9 mouse cellular contexts compared by ENCODE assay signal in the genomic region with DNA sequence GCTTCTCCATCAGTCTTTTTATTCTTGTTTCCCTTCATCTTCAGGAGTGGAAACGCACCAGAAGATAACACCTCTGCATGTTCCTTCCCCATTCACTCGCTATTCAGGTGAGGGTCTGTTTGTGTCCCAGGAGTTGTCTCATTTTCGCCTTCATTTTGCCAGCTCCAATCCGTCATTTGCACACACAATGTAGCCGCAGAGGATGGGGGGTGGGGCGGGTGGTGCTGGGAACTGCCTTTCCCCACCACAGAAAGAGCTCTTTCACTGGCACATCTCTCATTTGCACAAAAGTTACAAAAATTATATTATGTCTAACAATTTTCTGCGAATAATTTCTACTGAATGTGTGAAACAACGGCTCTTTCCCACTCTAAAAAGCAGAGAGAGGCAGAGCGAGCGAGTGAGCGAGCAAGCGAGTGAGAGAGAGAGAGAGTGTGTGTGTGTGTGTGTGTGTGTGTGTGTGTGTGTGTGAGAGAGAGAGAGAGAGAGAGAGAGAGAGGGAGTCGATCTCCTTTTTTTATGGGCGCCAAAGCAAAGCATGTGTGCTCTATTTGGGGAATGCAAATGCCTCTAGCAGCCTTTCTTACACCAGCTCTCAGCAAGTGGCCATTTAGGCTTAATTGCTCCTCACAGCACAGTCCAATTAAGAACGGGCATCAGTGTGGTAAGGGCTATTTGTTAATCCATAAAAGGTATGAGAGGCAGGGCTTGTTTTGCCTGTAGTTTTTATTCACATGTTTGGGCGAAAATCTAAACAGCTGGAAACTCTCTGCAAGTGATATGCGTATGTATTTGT.
DNase-seq lines count a peak whose midpoint lies in the region; ATAC-seq and TF ChIP-seq lines count a peak whose summit lies in the region.
"Had no signal": no experiment of that assay in that cellular context is flagged by ENCODE, and none has a peak within 500 bp of the region (broad histone marks: within the 10 kb centered on the region; RNA-seq: fewer than 3 reads in every experiment).

No protein-coding gene starts in this region.

- H3K4me1 ChIP-seq in heart, postnatal 0 days (ENCODE audit: control insufficient read depth, insufficient read depth), result no peaks in the 10 kb centered on the region
- no peaks in the 10 kb centered on the region for H3K4me1 ChIP-seq in heart, adult 2 months (ENCODE audit: control insufficient read depth, insufficient read depth, low read length)
- peaks cover 5% of the 10 kb centered on the region; the same call in 1 of the 2 replicates for H3K4me1 ChIP-seq in cortical plate, adult 2 months (ENCODE audit: control insufficient read depth, insufficient read depth, low read length)
- H3K4me1 ChIP-seq in forebrain, embryonic 16.5 days (replicated peaks; ENCODE audit: control insufficient read depth, insufficient read depth, low read length), result peaks cover 12% of the 10 kb centered on the region
- H3K4me1 ChIP-seq in midbrain, embryonic 13.5 days (replicated peaks), result peaks cover 18% of the 10 kb centered on the region
- H3K4me1 ChIP-seq in liver, embryonic 11.5 days (replicated peaks; ENCODE audit: control insufficient read depth, insufficient read depth, low read length), result no peaks in the 10 kb centered on the region

- H3K27ac ChIP-seq in heart, postnatal 0 days (ENCODE audit: low read depth), result no peak overlapping the region
- no peak overlapping the region for H3K27ac ChIP-seq in heart, adult 2 months
- peak overlapping the region; percentile 66; the same call in 1 of the 2 replicates for H3K27ac ChIP-seq in cortical plate, adult 2 months (ENCODE audit: insufficient read depth, low read length)
- H3K27ac ChIP-seq in forebrain, embryonic 16.5 days (ENCODE audit: low read length), result no peak overlapping the region
- no peak overlapping the region for H3K27ac ChIP-seq in midbrain, embryonic 13.5 days
- H3K27ac ChIP-seq in liver, embryonic 11.5 days (ENCODE audit: low read depth, low read length), result no peak overlapping the region

- no peak for TF ChIP-seq EP300 in heart, postnatal 0 days (IDR thresholded peaks at IDR 0.05; ENCODE audit: low read depth)
- no peak for TF ChIP-seq EP300 in heart, adult 2 months (IDR thresholded peaks at IDR 0.05; ENCODE audit: insufficient read depth, low read depth, low read length)

- H3K27me3 ChIP-seq in heart, postnatal 0 days (ENCODE audit: control insufficient read depth, insufficient read depth, low read length), result no peaks in the 10 kb centered on the region
- no peaks in the 10 kb centered on the region; the same call in 1 of the 2 replicates for H3K27me3 ChIP-seq in heart, adult 2 months (ENCODE audit: control insufficient read depth, insufficient read depth, low read length)
- no peaks in the 10 kb centered on the region for H3K27me3 ChIP-seq in forebrain, embryonic 16.5 days (replicated peaks; ENCODE audit: control insufficient read depth, insufficient read depth, low read length)
- H3K27me3 ChIP-seq in midbrain, embryonic 13.5 days, result no peaks in the 10 kb centered on the region
- no peaks in the 10 kb centered on the region for H3K27me3 ChIP-seq in liver, embryonic 11.5 days (replicated peaks; ENCODE audit: control insufficient read depth, insufficient read depth, low read length)

- no peaks in the 10 kb centered on the region for H3K36me3 ChIP-seq in heart, postnatal 0 days (replicated peaks; ENCODE audit: control insufficient read depth, insufficient read depth, low read length)
- H3K36me3 ChIP-seq in heart, adult 2 months (ENCODE audit: control insufficient read depth, insufficient read depth, low read length), result no peaks in the 10 kb centered on the region
- no peaks in the 10 kb centered on the region for H3K36me3 ChIP-seq in forebrain, embryonic 16.5 days (ENCODE audit: control insufficient read depth, insufficient read depth)
- H3K36me3 ChIP-seq in midbrain, embryonic 13.5 days, result no peaks in the 10 kb centered on the region
- H3K36me3 ChIP-seq in liver, embryonic 11.5 days (ENCODE audit: control insufficient read depth, insufficient read depth, low read length), result no peaks in the 10 kb centered on the region

- H3K4me3 ChIP-seq in heart, postnatal 0 days (ENCODE audit: low read depth, low read length), result 0 out of 2 replicates have a peak overlapping the region, but pooled peaks have one; percentile 10
- H3K4me3 ChIP-seq in heart, adult 2 months, result no peak overlapping the region
- H3K4me3 ChIP-seq in cortical plate, adult 2 months (ENCODE audit: insufficient read depth, low read length), result peak overlapping the region; percentile 31
- H3K4me3 ChIP-seq in forebrain, embryonic 16.5 days (replicated peaks; ENCODE audit: low read length), result peak overlapping the region; percentile 35
- peak overlapping the region; percentile 30 for H3K4me3 ChIP-seq in midbrain, embryonic 13.5 days (replicated peaks)
- H3K4me3 ChIP-seq in liver, embryonic 11.5 days (ENCODE audit: low read depth, low read length), result no peak overlapping the region

- no peak for TF ChIP-seq CTCF in heart, postnatal 0 days (IDR thresholded peaks at IDR 0.05; ENCODE audit: low read depth)
- no peak for TF ChIP-seq CTCF in heart, adult 2 months (IDR thresholded peaks at IDR 0.05)
- no peak for TF ChIP-seq CTCF in cortical plate, adult 2 months (IDR thresholded peaks at IDR 0.05; ENCODE audit: extremely low read depth, insufficient read depth, low read length)

- no peak for DNase-seq in heart, postnatal 0 days (ENCODE audit: low spot score)
- no peak for DNase-seq in heart, adult 2 months
- DNase-seq in liver, embryonic 11.5 days (ENCODE audit: low spot score), result no peak
- no peak for DNase-seq in testis, postnatal 14 days (ENCODE audit: low spot score)
- no peak for DNase-seq in kidney, postnatal 10 days
- DNase-seq: thymus, postnatal 14 days had no signal

- no peaks in the 10 kb centered on the region for H3K9me3 ChIP-seq in heart, postnatal 0 days (replicated peaks; ENCODE audit: control insufficient read depth, low read length)
- H3K9me3 ChIP-seq in forebrain, embryonic 16.5 days (ENCODE audit: control insufficient read depth, low read length), result no peaks in the 10 kb centered on the region
- no peaks in the 10 kb centered on the region for H3K9me3 ChIP-seq in midbrain, embryonic 13.5 days
- no peaks in the 10 kb centered on the region for H3K9me3 ChIP-seq in liver, embryonic 11.5 days (ENCODE audit: control insufficient read depth, low read length)

- WGBS in heart, postnatal 0 days, result 33% methylated on average over 17 of the region's 17 CpGs
- WGBS in heart, adult 2 months, result 41% methylated on average over 17 of the region's 17 CpGs
- WGBS in forebrain, embryonic 16.5 days, result 2% methylated on average over 17 of the region's 17 CpGs
- WGBS in midbrain, embryonic 13.5 days, result 26% methylated on average over 17 of the region's 17 CpGs
- 34% methylated on average over 17 of the region's 17 CpGs for WGBS in liver, embryonic 11.5 days

- intact Hi-C loops in heart, adult 2 months (cut with DNase I), result no loop called here

- H3K4me2 ChIP-seq in heart, postnatal 0 days (ENCODE audit: low read depth, low read length), result peak overlapping the region; percentile 20; the same call in 1 of the 2 replicates
- peak overlapping the region; percentile 56 for H3K4me2 ChIP-seq in forebrain, embryonic 16.5 days (ENCODE audit: low read length)
- peak overlapping the region; percentile 50 for H3K4me2 ChIP-seq in midbrain, embryonic 13.5 days (replicated peaks)
- H3K4me2 ChIP-seq in liver, embryonic 11.5 days, result no peak overlapping the region

- H3K79me2 ChIP-seq in heart, adult 2 months (replicated peaks; ENCODE audit: control insufficient read depth, insufficient read depth, low read length), result no peaks in the 10 kb centered on the region

- ATAC-seq in heart, postnatal 0 days (ENCODE audit: insufficient read depth, low read depth), result no peak
- peak; percentile 93 for ATAC-seq in forebrain, embryonic 16.5 days
- ATAC-seq in midbrain, embryonic 13.5 days, result peak; percentile 62; the same call in 1 of the 2 replicates
- ATAC-seq in liver, embryonic 11.5 days (replicated peaks; ENCODE audit: low FRiP score), result no peak

- no peak overlapping the region for H3K9ac ChIP-seq in heart, postnatal 0 days (replicated peaks; ENCODE audit: low read depth, low read length)
- no peak overlapping the region for H3K9ac ChIP-seq in heart, adult 2 months (ENCODE audit: low read depth, low read length)
- peak overlapping the region; percentile 46 for H3K9ac ChIP-seq in forebrain, embryonic 16.5 days (replicated peaks; ENCODE audit: low read depth, low read length)
- H3K9ac ChIP-seq in midbrain, embryonic 13.5 days (replicated peaks), result peak overlapping the region; percentile 51
- H3K9ac ChIP-seq in liver, embryonic 11.5 days (ENCODE audit: low read depth, low read length), result no peak overlapping the region

- TF ChIP-seq POLR2A in heart, adult 2 months (IDR thresholded peaks at IDR 0.05; ENCODE audit: insufficient read depth, low read depth, low read length), result no peak
- TF ChIP-seq POLR2A in cortical plate, adult 2 months (IDR thresholded peaks at IDR 0.05; ENCODE audit: extremely low read depth, insufficient read depth, low read length), result no peak

Comparison
In these comparisons a context has a peak if more than half of its experiments do, and no peak if none do; other contexts are left out.
1. H3K4me3 ChIP-seq: peak in heart, postnatal 0 days (single experiment), cortical plate, adult 2 months (single experiment), forebrain, embryonic 16.5 days (single experiment) and midbrain, embryonic 13.5 days (single experiment); none in heart, adult 2 months (single experiment) and liver, embryonic 11.5 days (single experiment).
2. ATAC-seq: peak in forebrain, embryonic 16.5 days (single experiment) and midbrain, embryonic 13.5 days (single experiment); none in heart, postnatal 0 days (single experiment) and liver, embryonic 11.5 days (single experiment).
3. H3K9ac ChIP-seq: peak in forebrain, embryonic 16.5 days (single experiment) and midbrain, embryonic 13.5 days (single experiment); none in heart, postnatal 0 days (single experiment), heart, adult 2 months (single experiment) and liver, embryonic 11.5 days (single experiment).